Mouse (Mus musculus): ENCODE measurements at regions not wholly inside any gene's neighbourhood (a gene's known extent, or its start where the extent isn't known, plus 50 kb on each side); places are given as distances from the start of the nearest gene placed in this dataset.

DNA sequence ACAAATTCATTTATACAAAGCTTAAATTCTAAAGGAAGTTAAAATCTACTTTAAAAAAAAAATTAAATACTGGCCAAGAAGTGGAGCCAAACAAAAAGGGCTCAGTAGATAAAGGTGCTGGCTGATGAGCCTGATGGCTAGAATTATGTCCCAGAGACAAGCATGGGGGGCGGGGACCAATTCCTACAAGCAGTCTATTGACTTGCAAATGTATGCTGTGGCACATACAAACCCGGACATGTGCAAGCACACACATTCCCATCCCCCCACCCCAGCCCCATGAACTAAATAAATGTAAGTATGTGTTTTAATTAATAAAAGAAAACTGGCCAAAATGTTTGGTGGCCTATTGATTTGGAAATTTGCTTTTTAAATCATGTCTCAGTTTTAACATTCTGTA, 366.7 kb upstream of the Cblb start:
- no peak for ATAC-seq (replicated peaks; ENCODE audit: poor library complexity, severe bottlenecking)

DNA sequence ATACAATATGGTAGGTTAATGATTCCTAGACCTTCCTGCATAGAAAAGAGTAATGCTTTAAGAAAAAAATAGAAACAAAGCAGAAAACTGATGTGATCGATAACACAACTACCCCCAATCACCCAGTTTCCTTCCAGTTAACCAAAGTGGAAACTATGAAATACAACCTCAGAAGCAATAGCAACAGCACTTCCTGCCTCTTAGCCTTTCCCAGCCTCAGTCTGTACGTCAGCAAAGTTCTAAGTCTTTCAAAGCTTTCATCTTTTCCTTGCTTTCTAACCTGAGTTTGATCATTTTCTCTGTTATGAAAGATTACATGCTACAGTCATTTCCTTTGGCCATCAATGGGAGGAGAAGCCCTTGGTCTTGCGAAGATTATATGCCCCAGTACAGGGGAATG, 355.9 kb upstream of the Cblb start:
- ATAC-seq (replicated peaks; ENCODE audit: poor library complexity, severe bottlenecking): no peak

DNA sequence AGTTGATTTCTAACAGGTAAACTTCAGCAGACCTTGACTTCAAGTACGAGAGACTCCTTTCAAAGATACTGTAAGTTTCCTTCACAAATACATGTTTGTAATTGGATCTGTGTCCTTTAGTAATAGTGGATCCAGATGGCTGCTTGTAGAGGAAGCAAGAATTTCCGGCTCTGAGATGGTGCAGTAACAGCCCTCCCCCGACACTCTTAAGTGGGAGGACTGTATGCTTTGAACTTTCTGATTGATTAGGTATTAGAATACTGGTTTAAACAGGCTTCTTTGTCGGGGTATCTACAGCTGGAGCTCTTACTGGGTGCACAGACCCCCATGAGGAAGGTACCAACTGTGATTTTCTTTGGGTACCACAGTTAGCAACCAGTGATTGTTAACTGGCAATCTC, 355.0 kb upstream of the Cblb start:
- no peak for ATAC-seq (replicated peaks; ENCODE audit: poor library complexity, severe bottlenecking)

- ATAC-seq (replicated peaks; ENCODE audit: poor library complexity, severe bottlenecking): no peak
These were observed 340.2 kb upstream of the Cblb start for GRCm38 (mm10) chr16:51690861-51691260.

DNA sequence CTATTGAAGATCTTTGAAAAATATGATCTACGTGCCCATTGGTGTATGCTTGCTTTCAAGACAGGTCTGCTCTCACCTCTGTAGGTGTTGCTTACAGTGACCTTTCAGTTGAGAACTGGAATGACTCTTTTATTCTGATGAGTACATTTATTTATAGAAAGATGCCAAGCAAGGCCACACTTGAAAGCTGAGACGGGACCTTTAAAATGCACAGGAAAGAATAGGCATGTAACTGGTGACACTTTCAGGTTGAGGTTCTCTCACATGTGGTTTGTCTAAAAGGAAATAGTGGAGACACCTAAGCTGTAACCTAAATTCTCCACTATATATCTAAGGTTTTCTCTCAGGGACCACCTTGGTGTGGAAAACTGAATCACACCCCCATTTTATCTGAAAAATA, 326.0 kb upstream of the Cblb start:
- ATAC-seq (replicated peaks; ENCODE audit: poor library complexity, severe bottlenecking): no peak

DNA sequence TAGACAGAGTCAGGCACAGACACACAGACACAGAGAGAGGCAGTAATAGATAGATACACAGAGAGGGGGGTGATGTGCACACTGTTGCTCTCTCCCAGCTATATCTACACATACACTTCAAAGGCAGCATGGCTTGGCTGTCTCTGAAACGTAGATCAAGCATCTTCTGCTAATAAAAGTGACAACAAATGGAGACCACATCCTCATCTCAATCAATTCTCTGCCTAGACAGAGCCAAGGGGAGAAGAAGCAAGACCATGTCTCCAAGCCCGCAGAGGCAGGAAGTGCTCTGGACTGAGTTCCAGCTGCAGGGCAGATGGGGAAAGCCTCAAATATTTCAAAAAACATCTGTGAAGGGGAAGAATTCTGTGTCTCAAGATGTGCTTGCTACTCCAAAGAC, 312.3 kb upstream of the Cblb start:
- ATAC-seq (replicated peaks; ENCODE audit: poor library complexity, severe bottlenecking): no peak

- ATAC-seq (replicated peaks; ENCODE audit: poor library complexity, severe bottlenecking): no peak
These were observed 311.4 kb upstream of the Cblb start for GRCm38 (mm10) chr16:51719637-51720036.

DNA sequence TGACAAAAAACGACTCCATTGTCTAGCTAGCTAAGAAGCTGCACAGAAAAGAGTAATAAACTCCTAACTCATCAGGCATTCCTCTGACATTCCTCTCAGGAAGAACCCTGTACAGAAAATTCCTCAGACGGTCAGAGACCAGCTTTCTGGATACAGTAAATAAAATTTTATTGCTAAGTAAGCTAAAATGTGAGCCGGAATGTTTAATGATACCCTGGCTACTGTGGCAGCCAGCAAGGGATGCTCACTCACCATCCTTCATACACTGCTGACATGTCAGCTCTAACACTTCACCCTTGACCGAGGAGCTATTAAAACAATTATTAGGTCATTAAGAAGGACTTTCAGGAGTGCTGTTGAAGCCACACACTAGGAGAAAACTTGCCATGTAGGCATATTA, 308.3 kb upstream of the Cblb start:
- no peak for ATAC-seq (replicated peaks; ENCODE audit: poor library complexity, severe bottlenecking)

DNA sequence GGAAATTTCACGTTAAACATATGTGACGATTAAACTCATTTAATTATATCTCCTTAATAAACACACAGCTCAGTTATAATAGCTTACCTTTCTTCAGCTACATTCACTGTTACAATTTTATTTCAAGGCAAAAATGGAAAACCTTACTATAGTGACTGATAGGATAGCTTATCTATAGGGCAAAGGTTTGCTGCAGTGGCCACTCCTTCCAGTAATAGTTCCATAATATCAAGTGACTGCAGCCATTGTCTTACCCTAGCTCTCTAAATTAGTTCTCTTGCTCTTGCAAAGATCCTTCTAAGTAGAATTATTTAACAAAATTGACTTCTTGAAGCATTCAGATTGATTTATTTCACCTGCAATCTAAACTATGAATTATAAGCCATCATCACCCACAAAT, 289.1 kb upstream of the Cblb start:
- no peak for ATAC-seq (replicated peaks; ENCODE audit: poor library complexity, severe bottlenecking)

GRCm38 (mm10) chr16:51751878-51752277, 279.1 kb upstream of the Cblb start:
- ATAC-seq (replicated peaks; ENCODE audit: poor library complexity, severe bottlenecking): no peak

- ATAC-seq (replicated peaks; ENCODE audit: poor library complexity, severe bottlenecking): no peak
These were observed 272.4 kb upstream of the Cblb start for GRCm38 (mm10) chr16:51758361-51759227.

GRCm38 (mm10) chr16:51759228-51759647, 271.8 kb upstream of the Cblb start:
- ATAC-seq (replicated peaks; ENCODE audit: poor library complexity, severe bottlenecking): no peak

GRCm38 (mm10) chr16:51767556-51767955, 263.5 kb upstream of the Cblb start:
- ATAC-seq (replicated peaks; ENCODE audit: poor library complexity, severe bottlenecking): peak; percentile 25; the same call in 1 of the 2 replicates

- ATAC-seq (replicated peaks; ENCODE audit: poor library complexity, severe bottlenecking): no peak
These were observed 252.1 kb upstream of the Cblb start for GRCm38 (mm10) chr16:51778920-51779319.

- no peak for ATAC-seq (replicated peaks; ENCODE audit: poor library complexity, severe bottlenecking)
These were observed 236.0 kb upstream of the Cblb start for GRCm38 (mm10) chr16:51795003-51795402.

DNA sequence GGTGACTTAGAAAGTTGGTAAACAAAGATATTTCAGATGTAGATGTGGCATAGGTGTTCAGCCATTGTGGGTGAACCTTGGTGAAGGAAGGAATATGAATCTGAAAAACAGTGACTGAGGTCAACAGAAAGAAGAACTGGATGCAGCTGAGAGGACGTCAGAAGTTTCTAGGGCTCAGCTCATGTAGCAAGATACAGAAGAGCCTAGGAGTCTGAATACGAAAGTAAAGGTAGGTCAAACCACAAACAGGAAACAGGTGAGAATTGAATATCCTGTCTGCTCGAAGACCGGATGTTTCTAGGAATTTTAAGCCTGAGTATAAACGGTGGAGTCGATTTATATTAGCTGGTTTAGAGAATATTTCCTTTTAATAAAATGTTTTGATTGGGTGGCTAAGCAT, 223.7 kb upstream of the Cblb start:
- ATAC-seq (replicated peaks; ENCODE audit: poor library complexity, severe bottlenecking): no peak

- no peak for ATAC-seq (replicated peaks; ENCODE audit: poor library complexity, severe bottlenecking)
These were observed 221.9 kb upstream of the Cblb start for GRCm38 (mm10) chr16:51809120-51809519.

DNA sequence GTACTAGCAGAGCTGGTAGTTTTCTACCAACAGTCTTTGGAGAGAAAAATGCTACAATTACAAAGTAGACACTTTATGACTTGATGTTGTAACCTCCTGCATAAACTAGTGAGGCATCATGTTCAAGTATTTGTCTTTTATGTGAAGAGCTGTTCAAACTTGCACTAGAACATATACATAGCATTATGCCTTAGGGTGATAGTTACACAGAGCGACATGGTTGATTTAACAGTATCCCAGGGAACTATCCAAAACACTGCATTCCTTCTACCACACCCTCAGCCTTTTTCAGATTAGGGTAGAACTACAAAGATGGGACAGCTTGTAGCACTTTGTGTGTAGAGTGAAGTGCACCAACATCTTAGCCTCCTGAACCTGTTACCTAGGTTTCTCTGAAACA, 220.0 kb upstream of the Cblb start:
- ATAC-seq (replicated peaks; ENCODE audit: poor library complexity, severe bottlenecking): no peak

GRCm38 (mm10) chr16:51842770-51843169, 188.3 kb upstream of the Cblb start:
- no peak for ATAC-seq (replicated peaks; ENCODE audit: poor library complexity, severe bottlenecking)

DNA sequence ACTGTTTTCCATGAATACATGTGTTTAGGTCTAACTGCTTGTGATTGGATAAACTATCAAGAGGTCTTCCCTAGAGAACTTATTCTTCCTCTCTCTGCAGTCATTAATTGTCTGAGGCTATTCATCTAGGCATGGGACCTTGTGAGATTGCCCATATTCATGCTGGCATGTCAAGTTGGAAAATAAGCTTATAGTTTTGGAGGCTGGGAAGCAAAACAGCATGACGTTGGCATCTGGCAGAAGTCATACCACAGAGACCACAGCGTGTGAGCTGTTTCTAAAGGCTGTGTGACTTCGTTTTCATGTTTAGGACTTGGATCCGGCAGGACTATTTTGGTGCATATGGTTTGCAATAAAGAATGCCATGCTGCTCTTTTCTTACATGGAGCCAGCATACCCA, 185.5 kb upstream of the Cblb start:
- no peak for ATAC-seq (replicated peaks; ENCODE audit: poor library complexity, severe bottlenecking)

DNA sequence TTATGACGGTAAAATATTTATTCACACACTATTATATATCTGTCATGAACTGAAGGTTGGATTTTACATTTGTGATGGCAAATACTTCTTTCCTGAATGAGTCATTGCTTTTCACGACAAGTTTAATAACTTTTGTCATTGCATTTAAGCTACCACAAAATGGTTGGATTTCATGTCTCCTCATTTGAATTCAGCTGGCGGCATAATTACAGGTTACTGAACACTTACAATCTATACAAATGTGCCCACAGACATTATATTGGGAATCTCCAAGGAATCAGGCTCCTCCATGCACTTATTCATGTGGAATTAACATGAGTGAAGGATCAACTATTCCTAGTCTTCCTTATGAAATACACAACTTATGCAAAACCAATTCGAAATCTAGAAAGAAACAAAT, 150.3 kb upstream of the Cblb start:
- no peak for ATAC-seq (replicated peaks; ENCODE audit: poor library complexity, severe bottlenecking)

- no peak for ATAC-seq (replicated peaks; ENCODE audit: poor library complexity, severe bottlenecking)
These were observed 149.9 kb upstream of the Cblb start for GRCm38 (mm10) chr16:51881127-51881526.
